Mouse (Mus musculus): ENCODE measurements around the gene Sept10.

- TF ChIP-seq CTCF (IDR thresholded peaks at IDR 0.05; ENCODE audit: extremely low read depth, insufficient read length, insufficient replicate concordance, low read depth, low read length) (no peak), POLR2A (IDR thresholded peaks at IDR 0.05; ENCODE audit: low read depth, low read length) (no peak)
These were observed 88.1 kb downstream of the Sept10 start for GRCm38 (mm10) chr10:59133478-59134009.
